Mouse (Mus musculus): ENCODE data around the gene Brap.
"Not testable (repeated sequence)": the region's sequence is repeated elsewhere in the genome, so short reads cannot be mapped to it uniquely, and the experiment has no call there.

Gene Brap

DNA sequence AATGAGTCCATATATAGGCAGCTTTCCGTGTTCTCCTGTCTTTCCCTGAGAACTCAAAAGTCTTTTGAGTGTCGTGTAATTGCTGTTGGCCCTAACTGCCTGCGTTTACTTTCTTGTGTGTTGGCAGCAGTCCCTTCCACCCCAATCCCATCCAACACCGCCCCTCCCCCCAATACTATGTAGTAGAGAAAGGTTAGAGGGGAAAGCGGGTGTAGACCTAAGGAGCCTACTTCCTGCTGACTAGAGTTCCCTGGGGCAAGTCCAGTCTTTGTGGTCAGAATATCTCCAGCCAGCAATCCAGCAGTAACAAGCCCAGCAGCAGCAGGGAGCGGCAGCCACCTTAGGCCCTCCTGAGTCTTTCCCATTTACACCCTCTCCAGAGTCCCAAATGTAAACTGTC lies 8.0 kb downstream of the Brap start:
- no peak for DNase-seq (ENCODE audit: low spot score)

DNA sequence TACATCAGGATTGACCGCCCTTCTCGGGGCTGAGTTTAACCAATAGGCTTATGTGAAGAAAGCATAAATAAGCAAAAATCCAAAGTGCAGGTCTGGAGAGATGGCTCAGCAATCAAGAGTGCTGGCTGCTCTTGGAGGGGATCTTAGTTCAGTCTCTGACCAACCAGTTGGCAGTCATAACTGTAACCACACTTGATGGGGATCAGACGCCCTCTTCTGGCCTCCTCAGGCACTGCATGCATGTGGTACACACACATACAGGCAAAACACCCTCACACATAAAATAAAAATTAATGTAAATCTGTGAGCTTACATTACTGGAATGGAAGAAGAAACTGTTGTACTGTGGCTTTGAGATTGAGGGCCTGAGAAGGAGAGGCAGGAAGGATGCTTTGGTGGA lies 10.0 kb downstream of the Brap start:
- DNase-seq (ENCODE audit: low spot score), result no peak

DNA sequence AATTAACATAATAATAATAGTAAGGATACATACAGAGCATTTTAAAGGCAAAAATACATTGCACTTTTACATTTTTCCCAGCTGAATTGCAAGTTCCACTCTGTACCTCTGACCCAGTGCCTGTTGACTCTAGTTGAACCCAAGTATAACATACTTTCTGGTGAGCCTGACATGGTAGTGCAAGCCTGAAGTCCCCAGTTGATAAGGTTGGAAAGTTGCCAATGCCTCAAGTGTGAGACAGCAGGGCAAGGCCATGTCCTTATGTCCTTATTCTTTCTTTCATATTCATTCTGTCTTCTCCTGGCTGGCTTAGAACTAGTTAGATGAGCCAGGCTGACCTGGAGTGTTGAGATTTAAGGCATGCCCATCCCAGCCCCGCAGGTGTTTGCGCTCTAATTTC lies 21.9 kb downstream of the Brap start:
- DNase-seq (ENCODE audit: low spot score), result no peak

DNA sequence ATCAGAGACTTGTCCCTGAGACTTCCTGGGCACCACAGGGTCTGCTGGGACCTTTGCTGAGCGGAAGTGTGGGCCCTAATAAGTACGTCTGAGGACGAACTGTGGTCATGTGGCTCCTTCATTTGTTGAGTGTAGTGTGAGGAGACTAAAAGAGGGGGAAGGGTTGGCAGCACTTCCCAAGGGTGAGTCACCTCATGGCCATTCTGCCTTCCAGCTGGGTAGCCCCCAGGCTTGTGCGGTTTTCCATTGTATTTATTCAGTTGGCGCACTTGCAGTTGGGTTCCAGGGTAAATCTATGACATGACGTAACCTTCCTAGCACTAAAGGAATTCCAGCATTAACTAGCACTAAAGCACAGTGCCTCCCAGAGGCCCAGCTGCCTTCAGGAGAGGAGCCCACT lies 25.1 kb downstream of the Brap start:
- no peak for DNase-seq (ENCODE audit: low spot score)

DNA sequence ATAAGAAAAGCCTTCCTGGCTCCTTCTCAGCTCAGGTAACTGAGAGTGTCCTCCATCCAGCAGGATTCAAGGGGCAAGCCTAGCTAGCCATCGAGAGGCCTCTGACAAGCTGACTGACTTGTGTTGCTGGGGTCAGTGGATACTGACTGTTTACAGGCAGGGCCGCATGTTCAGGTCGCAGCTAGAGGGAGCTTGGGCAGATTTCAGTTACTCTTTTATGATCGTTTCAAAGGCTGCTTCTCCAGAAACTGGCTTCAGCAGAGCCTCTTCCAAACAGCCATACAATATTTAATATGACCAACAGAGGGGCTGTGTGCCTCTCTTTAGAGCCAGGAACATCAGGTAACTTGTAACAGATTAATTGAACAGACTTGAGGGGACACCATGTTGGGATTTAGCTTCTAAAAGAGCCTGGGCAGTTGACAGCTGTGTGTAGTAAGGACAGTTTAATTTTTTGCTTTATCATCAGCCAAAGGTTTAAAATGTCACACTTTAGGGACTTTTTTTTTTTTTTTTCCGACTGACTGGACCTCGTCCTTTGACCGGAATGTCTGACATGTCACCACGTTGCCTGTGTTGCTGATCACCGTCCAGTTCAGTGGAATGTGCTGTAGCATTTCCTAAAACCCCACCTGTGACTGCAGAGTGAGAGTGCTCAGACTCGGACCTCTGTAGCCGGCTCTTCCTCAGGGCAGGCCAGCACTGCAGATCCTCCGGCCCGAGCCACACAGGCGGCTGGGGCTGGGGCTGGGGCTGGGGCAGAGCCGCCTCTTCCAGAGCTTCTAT lies 25.9 kb downstream of the Brap start:
- no peak for DNase-seq (ENCODE audit: low spot score)

DNA sequence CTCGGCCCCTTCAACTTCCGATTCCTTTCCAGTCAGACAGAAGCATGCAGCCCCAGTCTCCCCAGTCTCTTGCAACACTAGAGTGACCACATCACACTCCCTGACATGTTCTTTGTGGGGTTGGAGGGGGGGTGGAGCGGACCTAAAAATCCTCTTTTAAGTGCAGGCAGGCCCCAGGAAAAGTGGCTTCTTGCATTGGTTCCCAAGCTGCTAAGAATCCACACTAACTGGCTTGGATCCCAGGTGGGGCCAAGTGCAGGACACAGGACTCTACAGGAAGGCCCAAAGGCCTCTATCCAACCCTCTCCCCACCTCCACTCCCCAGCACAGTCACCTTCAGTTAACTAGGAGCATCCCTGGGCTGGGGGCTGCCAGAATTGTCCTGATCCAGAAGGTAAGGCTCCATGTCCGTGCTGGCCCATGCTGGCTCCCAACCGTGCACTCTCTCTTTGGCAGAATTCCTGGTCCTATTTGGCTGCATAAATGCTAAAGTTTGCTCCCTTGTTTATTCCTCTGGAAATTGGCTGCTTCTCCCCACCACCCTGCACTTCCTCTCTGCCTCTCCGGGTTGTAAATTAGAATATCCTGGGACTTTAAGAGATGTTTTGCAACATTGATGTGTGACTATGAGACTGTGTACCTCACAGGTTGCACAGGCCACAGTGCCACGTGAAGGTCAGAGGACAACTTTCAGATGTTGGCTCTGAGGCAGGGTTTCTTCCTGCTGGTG lies 30.3 kb downstream of the Brap start:
- DNase-seq (ENCODE audit: low spot score), result no peak

DNA sequence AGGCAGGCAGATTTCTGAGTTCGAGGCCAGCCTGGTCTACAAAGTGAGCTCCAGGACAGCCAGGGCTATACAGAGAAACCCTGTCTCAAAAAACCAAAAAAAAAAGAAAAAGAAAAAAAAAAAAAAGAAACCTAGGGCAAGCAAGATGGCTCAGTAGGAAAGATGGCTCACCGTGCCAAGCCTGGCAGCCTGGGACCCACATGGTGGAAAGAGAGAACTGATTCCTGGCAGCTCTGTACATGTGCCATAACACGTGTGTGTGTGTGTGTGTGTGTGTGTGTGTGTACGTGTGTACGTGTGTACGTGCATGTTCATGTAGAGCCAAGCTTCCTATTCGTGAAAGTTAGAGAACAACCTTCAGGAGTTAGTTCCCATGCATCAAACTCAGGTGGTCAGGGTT lies 31.1 kb downstream of the Brap start:
- not testable (repeated sequence) for DNase-seq (ENCODE audit: low spot score)

DNA sequence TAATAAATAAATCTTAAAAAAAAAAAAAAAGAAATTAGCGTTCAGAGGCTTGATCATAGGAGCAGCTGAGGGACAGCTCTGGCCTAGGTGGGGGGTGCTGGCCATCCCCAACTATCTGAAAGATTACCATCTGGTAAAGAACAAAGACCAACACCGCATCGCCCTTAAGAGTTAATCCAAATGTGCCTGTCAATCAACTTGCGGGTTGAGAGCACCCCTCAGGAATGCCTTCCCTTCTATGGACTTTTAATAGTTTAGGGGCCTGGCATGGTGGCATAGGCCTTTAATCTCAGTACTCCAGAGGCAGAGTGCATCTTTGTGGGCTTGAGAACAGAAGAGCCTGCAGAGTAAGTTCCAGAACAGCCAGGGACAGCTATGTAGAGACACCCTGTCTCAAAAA lies 32.5 kb downstream of the Brap start:
- DNase-seq (ENCODE audit: low spot score), result no peak

DNA sequence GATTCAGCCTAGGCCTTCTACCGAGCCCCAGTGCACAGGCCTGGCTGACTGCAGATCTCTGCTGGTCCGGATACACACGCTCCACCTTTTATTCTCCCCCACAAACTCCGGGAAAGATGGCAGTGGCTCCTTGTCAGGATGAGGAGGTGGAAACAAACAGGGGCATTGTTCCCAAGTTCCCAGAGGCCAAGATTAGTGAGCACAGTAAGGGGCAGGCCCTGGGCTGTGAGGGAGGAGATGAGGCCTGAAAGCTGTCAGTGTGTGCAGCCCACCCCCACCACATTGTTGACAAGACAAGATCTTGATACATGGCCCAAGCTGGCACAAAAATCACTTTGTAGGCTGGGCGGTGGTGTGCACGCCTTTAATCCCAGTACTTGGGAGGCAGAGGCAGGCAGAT lies 36.4 kb downstream of the Brap start:
- DNase-seq (ENCODE audit: low spot score), result no peak

DNA sequence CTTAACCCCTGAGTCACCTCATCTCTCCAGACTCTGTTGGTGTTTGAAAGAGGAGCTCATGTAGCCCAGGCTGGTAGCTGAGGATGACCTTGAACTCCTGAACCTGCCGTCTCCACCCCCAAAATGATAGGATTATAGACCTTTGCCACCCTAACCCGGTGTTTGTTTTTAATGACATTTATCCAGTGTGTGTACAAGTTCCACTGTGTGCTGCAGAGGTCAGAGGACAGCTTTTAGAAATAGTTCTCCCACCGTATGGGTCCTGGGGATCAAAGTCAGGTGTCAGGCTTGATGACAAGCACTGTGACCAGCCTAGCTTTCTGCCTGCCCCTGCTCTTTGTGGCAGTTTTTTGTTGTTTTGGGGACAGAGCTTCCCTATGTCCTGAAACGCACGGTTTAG lies 39.5 kb downstream of the Brap start:
- DNase-seq (ENCODE audit: low spot score), result no peak

DNA sequence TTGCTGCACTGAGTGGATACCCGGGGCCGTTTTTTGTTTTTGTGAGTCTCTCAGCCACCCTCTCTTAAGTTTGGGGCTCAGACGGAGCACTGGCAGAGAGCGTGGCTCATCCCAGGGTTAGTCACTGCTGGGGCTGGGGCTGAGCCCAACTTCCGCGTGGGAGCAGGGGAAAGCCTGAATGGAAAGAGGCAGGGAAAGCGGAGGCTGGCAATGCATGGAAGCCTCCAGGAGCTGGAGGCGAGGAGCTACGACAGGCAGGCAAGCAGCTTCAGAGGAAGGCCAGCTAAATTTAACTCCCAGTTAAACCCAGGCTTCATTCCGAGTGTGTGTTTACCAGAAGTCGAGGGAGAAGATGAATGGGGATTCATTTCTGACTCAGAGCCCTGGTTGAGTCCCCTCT lies 40.1 kb downstream of the Brap start:
- DNase-seq (ENCODE audit: low spot score), result peak; percentile 54

DNA sequence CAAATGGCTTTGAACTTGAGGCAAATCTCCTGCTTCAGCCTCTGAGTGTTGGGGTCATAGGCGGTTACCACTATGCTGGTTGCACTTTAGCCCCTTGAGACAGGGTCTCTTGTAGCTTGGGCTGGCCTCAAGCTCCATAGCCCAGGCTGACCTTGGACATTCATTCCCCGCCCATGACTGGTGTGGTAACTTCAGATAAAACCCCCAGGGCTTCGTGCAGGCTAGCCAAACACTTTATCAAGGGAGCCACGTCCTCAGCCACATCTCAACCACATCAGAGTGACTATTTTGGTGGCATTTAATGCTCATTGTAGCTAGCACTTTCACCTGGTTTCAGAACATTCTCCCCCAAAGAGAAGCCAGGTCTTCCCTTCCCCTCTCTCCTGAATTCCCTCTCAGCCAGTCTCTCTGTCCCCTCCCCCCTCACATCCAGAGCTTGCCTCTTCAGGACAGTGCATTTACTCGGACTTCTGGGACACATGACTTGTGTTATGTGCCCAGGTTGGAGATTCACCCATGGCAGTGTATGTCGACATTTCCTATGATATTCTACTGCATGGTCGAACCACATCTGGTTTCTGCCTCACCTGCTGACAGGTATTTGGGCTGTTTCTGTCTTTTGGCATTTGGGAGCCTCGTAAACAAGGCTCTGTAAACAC lies 40.9 kb downstream of the Brap start:
- no peak for DNase-seq (ENCODE audit: low spot score)

DNA sequence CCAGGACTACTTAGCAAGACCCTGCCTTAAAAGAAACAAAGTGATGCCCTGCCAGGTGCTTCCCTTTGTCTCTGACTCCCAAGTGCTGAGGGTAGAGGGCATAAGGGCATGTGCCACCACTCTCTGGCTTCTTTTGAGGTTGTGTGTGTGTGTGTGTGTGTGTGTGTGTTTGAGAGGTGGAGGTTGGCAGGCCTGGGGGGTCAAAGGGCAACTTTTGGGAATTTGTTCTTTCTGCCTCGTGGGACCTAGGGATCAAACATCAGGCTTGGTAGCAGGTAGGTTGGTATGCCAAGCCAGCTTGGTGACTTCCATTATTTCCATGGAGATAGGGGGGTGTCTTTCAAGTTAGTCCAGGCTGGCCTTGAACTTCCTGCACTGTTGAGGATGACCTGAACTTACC lies 43.0 kb downstream of the Brap start:
- DNase-seq (ENCODE audit: low spot score), result no peak

DNA sequence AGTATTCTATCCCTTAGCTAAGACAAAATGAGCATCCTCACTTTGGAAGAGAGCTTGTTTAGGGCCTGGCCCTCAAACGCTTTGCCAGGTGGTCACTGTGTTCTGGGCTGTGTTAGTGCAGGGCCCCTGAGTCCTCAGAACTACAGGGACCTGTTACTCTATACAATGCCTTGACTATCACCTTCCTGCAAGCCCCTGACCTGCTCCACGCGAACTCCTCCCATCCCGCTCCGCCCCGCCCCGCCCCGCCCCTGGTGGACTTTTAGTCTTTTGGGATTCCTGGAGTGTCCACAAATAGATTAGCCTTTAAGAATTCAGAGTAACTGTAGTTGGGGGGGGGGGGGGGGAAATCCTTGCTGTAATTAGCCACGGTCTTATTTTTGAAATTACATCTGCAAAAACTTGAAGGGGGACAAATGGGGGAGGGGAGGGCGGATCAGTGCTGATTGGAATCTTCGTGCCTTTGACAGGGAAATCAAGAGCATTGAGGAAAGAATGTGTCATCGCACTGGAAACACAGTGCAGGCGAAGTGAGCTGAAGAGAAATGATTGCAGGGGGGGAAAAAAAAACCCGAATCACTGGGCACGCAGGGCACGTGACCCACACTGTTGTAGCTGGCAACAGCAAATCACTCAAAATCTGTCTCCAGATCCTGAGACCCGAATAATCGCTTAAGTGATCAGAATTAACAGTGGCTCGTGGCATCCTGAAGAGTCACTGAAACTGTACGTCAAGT lies 44.3 kb downstream of the Brap start:
- no peak for DNase-seq (ENCODE audit: low spot score)

DNA sequence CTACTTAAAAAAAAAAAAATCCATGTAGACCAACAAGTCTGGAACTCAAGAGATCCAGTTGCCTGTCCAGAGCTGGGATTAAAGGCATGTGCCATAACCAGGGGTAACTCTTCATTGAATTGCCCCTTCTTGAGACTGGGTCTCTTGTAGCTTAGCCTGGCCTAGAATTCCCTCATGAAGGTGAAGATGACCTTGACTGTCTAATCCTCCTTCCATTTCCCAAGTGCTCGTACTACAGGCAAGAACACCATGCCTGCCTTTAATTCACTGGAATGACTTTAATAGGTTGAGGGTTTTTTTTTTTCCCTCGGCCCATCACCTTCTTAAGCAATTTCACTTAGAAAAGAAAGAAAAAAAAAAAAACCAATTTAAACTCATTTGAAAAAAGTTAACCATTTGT lies 50.0 kb downstream of the Brap start:
- DNase-seq (ENCODE audit: low spot score), result no peak

DNA sequence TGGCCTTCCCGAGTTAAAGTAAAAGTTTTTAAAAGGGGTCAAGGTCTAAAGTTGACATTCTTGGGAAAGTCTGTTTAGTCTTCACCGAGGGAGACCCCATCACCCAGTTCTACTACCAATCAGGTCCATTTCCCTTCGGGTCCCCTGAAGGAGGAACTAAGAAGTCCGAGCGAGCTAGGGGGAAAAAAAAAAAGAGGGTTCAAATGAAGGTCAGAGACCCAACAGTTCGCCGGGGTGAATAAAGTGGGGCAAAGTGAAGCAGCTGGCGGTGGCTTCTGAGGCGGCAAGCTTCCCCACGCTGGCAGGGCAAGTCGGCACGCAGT lies 50.4 kb downstream of the Brap start:
- DNase-seq (ENCODE audit: low spot score), result no peak

DNA sequence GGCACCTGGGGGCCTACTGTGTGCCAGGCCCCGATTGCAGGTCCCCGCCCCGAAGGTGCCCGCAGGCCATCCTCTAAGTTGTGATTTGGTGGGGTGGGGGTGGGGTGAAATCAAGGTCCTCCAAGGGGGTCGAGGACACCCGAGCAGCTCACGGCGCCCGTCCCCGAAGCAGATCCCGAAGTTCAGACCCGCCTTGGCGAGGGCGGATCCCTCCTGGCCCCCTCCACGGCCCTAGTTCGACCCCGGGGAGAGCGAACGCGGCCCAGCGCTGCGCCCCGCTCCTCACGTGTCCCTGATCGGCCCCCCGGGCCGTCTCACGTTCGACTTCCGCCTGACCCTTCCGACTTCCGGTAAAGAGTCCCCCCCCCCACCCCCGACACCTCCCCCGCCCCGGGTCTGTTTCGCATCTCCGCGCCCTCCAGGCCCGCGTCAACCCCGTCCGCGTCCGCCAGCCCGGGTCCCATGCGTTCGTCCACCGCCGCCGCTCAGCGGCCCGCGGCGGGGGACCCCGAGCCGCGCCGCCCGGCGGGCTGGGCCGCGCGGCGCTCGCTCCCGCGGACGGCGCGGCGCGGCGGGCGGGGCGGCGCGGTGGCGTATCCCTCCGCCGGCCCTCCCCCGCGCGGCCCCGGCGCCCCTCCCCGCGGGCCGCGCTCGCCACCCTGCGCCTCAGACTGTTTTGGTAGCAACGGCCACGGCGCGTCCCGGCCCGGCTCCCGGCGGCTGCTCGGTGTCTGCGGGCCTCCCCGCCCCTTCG lies 51.0 kb downstream of the Brap start, which contains the start of gene Atxn2:
Gene Atxn2 (plus strand): TSS at position 164 of the 754 bp plus-strand sequence.
- DNase-seq (ENCODE audit: low spot score), result peak; percentile 65

DNA sequence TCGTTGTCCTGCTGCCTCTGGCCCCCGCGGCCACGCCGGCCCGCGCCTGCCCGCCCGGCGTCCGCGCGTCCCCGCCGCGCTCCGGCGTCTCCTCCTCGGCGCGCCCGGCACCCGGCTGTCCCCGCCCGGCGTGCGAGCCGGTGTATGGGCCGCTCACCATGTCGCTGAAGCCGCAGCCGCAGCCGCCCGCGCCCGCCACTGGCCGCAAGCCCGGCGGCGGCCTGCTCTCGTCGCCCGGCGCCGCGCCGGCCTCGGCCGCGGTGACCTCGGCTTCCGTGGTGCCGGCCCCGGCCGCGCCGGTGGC lies 51.5 kb downstream of the Brap start:
- DNase-seq (ENCODE audit: low spot score), result no peak

DNA sequence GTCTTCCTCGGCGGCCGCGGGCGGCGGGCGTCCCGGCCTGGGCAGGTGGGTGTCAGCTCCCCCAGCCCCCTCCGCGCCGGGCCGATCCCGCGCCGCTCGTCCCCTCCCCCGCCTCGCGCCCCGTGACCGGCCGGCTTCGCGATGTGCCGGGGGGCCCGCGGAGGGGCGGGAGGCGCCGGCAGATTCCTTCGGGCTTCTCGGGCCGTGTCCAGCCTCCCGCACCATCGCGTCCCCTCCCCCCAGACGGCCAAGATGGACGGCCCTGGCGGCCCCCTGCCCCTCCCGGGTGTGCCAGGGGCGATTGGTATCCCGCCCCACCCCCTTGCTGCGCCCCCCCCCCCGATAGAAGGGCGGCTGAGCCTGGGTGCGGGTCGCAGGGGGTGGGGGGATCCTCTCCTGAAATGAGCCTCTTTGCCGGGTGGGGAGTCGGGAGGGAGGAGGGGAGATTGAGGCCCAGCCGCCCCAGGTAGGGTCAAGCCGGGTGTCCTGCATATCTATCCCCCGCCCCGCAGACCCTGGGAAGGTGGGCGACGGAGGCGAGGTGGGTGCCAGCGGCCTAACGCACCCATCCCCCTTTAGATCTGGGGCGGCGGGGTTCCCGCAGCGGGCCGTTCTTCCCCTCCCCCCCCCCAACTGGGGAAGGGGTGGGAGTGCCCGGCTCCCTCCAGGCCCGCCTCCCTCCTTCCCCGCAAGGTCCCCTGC lies 52.0 kb downstream of the Brap start:
- no peak for DNase-seq (ENCODE audit: low spot score)

DNA sequence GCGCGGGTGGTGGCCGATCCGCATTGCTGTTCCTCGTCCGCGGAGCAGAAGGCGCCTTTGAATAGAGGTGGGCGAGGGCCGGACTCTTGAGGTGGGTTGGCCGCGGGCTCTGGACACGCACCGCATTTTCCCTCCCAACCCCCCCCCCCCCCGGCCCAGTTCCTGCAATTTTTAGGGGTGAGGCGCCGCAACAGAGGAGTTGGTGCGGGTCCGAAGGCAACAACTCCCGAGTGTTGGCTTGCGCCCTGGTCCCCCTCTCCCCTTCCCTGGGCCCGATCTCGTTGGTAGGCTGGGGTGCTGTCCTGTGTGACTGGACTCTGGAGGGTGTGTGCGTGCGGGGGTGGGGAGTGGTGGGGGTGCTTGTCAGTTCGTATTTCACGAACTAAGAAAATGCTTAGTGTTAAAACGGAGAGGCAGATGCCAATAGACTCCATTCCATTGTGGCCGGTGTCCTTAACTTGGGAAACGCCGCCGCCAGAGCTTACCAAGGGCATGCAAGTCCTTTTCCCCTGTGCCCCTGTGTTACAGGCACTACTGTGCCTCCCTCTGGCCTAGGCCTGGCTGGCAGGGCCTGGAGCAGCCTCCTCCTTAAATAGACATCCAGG lies 52.7 kb downstream of the Brap start:
- no peak for DNase-seq (ENCODE audit: low spot score)

DNA sequence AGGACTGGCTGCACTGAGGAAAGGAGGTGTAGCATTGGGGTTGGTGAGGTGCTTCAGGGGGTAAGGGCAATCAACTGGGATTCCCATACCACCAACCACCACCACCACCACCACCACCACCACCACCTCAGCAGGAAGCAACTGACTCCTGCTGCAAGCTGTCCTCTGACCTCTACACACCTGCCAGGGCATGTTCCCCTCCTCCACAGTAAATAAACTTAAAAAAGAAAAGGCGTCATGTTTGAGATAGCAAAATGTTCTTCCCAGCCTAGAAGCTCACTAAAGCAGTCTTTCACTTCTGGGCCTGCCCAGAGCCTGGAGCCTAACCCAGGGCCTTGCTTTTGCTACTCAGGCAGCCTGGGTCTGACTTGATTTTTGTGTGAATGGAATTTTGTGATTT lies 54.0 kb downstream of the Brap start:
- DNase-seq (ENCODE audit: low spot score), result no peak
